Mouse (Mus musculus): ENCODE measurements around the gene Zfp787. TPM values are rescaled to one million over a fixed set of nuclear protein-coding genes. Genes with fewer than 3 reads are reported as not detected.
"Not testable (repeated sequence)": the region's sequence is repeated elsewhere in the genome, so short reads cannot be mapped to it uniquely, and the experiment has no call there.

Zfp787 gene
- polyA plus RNA-seq, 1 experiment from 2014 or later = 9.0 TPM

- 79% methylated on average over 1 of the region's 1 CpGs for WGBS (ENCODE audit: insufficient replicate concordance)
- peaks cover 15% of the 10 kb centered on the region for H3K36me3 ChIP-seq (ENCODE audit: control insufficient read depth, insufficient read depth, low read length)
- H3K27ac ChIP-seq (ENCODE audit: low read depth, low read length) = no peak overlapping the region
Measured at GRCm38 (mm10) chr7:6185391-6185790, 29.6 kb upstream of the Zfp787 start.

DNA sequence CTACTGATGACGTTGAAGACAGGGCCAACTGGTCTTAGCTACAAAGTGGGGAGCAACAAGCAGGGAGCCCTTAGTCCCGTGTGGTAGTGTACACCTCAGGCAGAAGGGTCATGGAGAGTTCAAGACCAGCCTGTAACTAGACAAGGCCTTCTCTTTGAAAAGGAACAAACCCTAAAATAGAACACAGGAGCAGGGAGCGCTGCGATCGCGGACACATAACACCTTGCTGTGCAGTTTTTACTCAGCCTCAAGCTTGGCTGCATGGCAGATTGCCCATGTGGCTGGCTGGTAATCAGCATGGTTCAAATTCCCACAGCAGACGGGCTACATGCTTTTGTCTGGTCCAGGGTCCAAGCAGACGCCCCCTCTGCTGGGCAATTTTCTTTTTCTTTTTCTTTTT lies 28.7 kb upstream of the Zfp787 start:
- Histone ChIP-seq H3K4me1 (ENCODE audit: control insufficient read depth, insufficient read depth, low read length) (no peaks in the 10 kb centered on the region), H3K27ac (ENCODE audit: low read depth, low read length) (no peak overlapping the region), H3K27me3 (ENCODE audit: control insufficient read depth, insufficient read depth, low read length) (peaks cover 5% of the 10 kb centered on the region), H3K4me3 (ENCODE audit: low read depth, low read length) (no peak overlapping the region), H3K4me2 (no peak overlapping the region), H3K9me3 (replicated peaks; ENCODE audit: control insufficient read depth, low read length) (no peaks in the 10 kb centered on the region), H3K36me3 (ENCODE audit: control insufficient read depth, insufficient read depth, low read length) (peaks cover 14% of the 10 kb centered on the region), H3K9ac (ENCODE audit: low read depth, low read length) (no peak overlapping the region)
- 51% methylated on average over 8 of the region's 8 CpGs for WGBS (ENCODE audit: insufficient replicate concordance)
- no peak for ATAC-seq (replicated peaks; ENCODE audit: insufficient number of reproducible peaks, low FRiP score, low TSS enrichment)

More at GRCm38 (mm10) chr7:6185391-6185790, 29.6 kb upstream of the Zfp787 start:
- Histone ChIP-seq H3K4me3 (ENCODE audit: low read depth, low read length) (no peak overlapping the region), H3K9ac (ENCODE audit: low read depth, low read length) (no peak overlapping the region), H3K4me1 (ENCODE audit: control insufficient read depth, insufficient read depth, low read length) (no peaks in the 10 kb centered on the region), H3K27me3 (ENCODE audit: control insufficient read depth, insufficient read depth, low read length) (peaks cover 7% of the 10 kb centered on the region), H3K4me2 (no peak overlapping the region), H3K9me3 (replicated peaks; ENCODE audit: control insufficient read depth, low read length) (no peaks in the 10 kb centered on the region)
- no peak for ATAC-seq (replicated peaks; ENCODE audit: insufficient number of reproducible peaks, low FRiP score, low TSS enrichment)

DNA sequence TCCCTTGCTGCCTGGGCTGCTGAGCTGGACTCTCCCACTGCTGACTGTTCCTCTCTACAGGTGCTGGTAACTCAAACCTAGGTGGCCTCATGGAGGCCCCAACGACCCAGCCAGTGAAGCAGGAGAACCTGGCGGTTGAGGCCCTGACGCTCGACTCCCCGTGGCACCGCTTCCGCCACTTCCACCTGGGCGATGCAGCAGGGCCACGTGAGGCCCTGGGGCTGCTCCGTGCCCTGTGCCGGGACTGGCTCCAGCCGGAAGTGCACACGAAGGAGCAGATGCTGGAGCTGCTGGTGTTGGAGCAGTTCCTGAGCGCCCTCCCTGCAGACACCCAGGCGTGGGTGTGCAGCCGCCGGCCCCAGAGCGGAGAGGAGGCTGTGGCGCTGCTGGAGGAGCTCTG lies 28.0 kb upstream of the Zfp787 start:
- Histone ChIP-seq H3K9ac (ENCODE audit: low read depth, low read length) (no peak overlapping the region), H3K9me3 (replicated peaks; ENCODE audit: control insufficient read depth, low read length) (no peaks in the 10 kb centered on the region), H3K27ac (ENCODE audit: low read depth, low read length) (no peak overlapping the region), H3K27me3 (ENCODE audit: control insufficient read depth, insufficient read depth, low read length) (no peaks in the 10 kb centered on the region), H3K36me3 (ENCODE audit: control insufficient read depth, insufficient read depth, low read length) (peaks cover 10% of the 10 kb centered on the region), H3K4me3 (ENCODE audit: low read depth, low read length) (no peak overlapping the region), H3K4me1 (ENCODE audit: control insufficient read depth, insufficient read depth, low read length) (no peaks in the 10 kb centered on the region), H3K4me2 (no peak overlapping the region)
- 90% methylated on average over 19 of the region's 19 CpGs for WGBS (ENCODE audit: insufficient replicate concordance)
- ATAC-seq (replicated peaks; ENCODE audit: insufficient number of reproducible peaks, low FRiP score, low TSS enrichment) = no peak

DNA sequence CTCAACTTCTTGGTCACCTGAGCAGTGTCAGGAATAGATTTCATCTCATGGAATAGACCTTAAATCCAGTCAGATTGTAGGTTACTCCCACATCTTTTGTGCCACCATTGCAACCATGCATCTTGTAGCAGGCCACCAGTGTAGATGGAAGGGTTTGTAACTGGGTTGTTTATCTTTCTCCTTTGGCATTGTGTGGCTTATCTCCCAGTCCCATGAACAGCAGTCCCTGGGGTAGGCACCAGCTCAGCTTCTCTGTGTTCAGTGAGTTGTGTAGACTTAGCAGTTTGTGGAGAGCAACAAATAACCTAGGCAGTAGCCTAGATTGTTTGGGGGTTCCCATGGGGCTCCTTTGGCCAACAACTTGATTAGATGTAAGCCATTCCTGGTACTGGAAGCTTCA lies 27.1 kb upstream of the Zfp787 start:
- H3K9ac ChIP-seq (ENCODE audit: low read depth, low read length) = no peak overlapping the region
- no peak for ATAC-seq (replicated peaks; ENCODE audit: insufficient number of reproducible peaks, low FRiP score, low TSS enrichment)
- H3K27me3 ChIP-seq (ENCODE audit: control insufficient read depth, insufficient read depth, low read length) = no peaks in the 10 kb centered on the region
- peaks cover 7% of the 10 kb centered on the region for H3K36me3 ChIP-seq (ENCODE audit: control insufficient read depth, insufficient read depth, low read length)
- no peak overlapping the region for H3K4me2 ChIP-seq
- H3K27ac ChIP-seq (ENCODE audit: low read depth, low read length) = no peak overlapping the region
- H3K9me3 ChIP-seq (replicated peaks; ENCODE audit: control insufficient read depth, low read length) = no peaks in the 10 kb centered on the region
- no peak overlapping the region for H3K4me3 ChIP-seq (ENCODE audit: low read depth, low read length)
- H3K4me1 ChIP-seq (ENCODE audit: control insufficient read depth, insufficient read depth, low read length) = no peaks in the 10 kb centered on the region

DNA sequence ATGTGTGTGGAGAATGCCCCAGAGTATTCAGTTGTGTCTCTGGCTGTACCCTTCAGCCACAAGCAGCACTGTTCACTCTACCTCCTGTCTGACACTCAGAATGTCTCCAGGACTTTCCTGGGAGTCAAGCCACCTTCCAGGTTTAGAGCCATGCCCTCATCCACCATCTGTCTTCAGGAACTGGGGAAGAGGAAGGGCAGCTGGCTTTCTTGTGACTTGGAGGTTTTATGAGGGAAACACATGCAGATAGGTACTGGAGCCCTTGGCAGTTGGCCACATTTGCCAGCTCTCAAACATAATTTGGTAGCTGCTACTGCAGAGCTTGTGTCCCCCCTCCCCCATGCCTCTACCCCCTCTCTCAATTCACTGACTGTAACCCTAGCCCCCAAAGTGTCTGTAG lies 23.2 kb upstream of the Zfp787 start:
- Histone ChIP-seq H3K4me2 (no peak overlapping the region), H3K27me3 (ENCODE audit: control insufficient read depth, insufficient read depth, low read length) (no peaks in the 10 kb centered on the region), H3K9me3 (replicated peaks; ENCODE audit: control insufficient read depth, low read length) (no peaks in the 10 kb centered on the region), H3K4me1 (ENCODE audit: control insufficient read depth, insufficient read depth, low read length) (0 out of 2 replicates have a peak, but pooled peaks cover 3% of the 10 kb centered on the region), H3K27ac (ENCODE audit: low read depth, low read length) (no peak overlapping the region), H3K4me3 (ENCODE audit: low read depth, low read length) (no peak overlapping the region), H3K36me3 (ENCODE audit: control insufficient read depth, insufficient read depth, low read length) (0 out of 2 replicates have a peak, but pooled peaks cover 3% of the 10 kb centered on the region), H3K9ac (ENCODE audit: low read depth, low read length) (no peak overlapping the region)
- no peak for ATAC-seq (replicated peaks; ENCODE audit: insufficient number of reproducible peaks, low FRiP score, low TSS enrichment)

DNA sequence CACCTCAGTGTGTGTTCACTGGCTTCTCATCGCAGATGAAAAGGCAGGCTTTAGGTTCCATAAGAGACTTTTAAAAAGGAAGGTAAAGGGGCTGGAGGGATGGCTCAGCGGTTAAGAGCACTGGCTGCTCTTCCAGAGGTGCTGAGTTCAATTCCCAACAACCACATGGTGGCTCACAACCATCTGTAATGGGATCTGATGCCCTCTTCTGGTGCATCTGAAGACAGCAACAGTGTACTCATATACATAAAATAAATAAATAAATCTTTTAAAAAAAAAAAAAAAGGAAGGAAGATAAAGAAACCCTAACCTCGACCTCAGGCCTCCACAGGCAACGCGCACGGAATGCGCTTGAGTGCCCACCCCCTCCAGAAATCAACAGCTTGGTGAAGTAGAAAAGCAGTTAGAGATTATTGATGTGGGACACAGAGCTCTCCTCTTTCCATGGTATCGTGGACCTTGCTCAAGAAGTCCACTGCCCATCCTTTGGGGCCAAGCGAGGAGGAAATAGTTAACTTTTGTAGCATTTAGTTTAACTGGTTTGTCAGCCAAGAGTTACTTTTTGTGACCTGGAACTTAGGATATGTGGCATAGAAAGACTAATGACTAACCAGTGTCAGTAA lies 18.7 kb upstream of the Zfp787 start:
- not testable (repeated sequence) for H3K9ac ChIP-seq (ENCODE audit: low read depth, low read length)
- WGBS (ENCODE audit: insufficient replicate concordance) = 72% methylated on average over 9 of the region's 9 CpGs

GRCm38 (mm10) chr7:6173872-6174271 lies 18.1 kb upstream of the Zfp787 start:
- Histone ChIP-seq H3K4me2 (no peak overlapping the region), H3K36me3 (ENCODE audit: control insufficient read depth, insufficient read depth, low read length) (no peaks in the 10 kb centered on the region), H3K4me1 (ENCODE audit: control insufficient read depth, insufficient read depth, low read length) (peaks cover 7% of the 10 kb centered on the region; the same call in 1 of the 2 replicates), H3K9ac (ENCODE audit: low read depth, low read length) (no peak overlapping the region), H3K9me3 (replicated peaks; ENCODE audit: control insufficient read depth, low read length) (no peaks in the 10 kb centered on the region), H3K27me3 (ENCODE audit: control insufficient read depth, insufficient read depth, low read length) (no peaks in the 10 kb centered on the region), H3K27ac (ENCODE audit: low read depth, low read length) (no peak overlapping the region), H3K4me3 (ENCODE audit: low read depth, low read length) (no peak overlapping the region)
- 83% methylated on average over 8 of the region's 8 CpGs for WGBS (ENCODE audit: insufficient replicate concordance)
- ATAC-seq (replicated peaks; ENCODE audit: insufficient number of reproducible peaks, low FRiP score, low TSS enrichment) = no peak

More for the DNA sequence above, 18.7 kb upstream of the Zfp787 start:
- H3K27me3 ChIP-seq (ENCODE audit: control insufficient read depth, insufficient read depth, low read length); ATAC-seq (replicated peaks; ENCODE audit: insufficient number of reproducible peaks, low FRiP score, low TSS enrichment); H3K9me3 ChIP-seq (replicated peaks; ENCODE audit: control insufficient read depth, low read length); H3K4me3 ChIP-seq (ENCODE audit: low read depth, low read length); H3K4me1 ChIP-seq (ENCODE audit: control insufficient read depth, insufficient read depth, low read length); H3K36me3 ChIP-seq (ENCODE audit: control insufficient read depth, insufficient read depth, low read length); H3K4me2 ChIP-seq; H3K27ac ChIP-seq (ENCODE audit: low read depth, low read length): not testable (repeated sequence)

- 2% methylated on average over 28 of the region's 28 CpGs for WGBS (ENCODE audit: insufficient replicate concordance)
- Histone ChIP-seq H3K4me1 (ENCODE audit: control insufficient read depth, insufficient read depth, low read length) (peaks cover 7% of the 10 kb centered on the region; the same call in 1 of the 2 replicates), H3K4me3 (ENCODE audit: low read depth, low read length) (peak overlapping the region; percentile 75), H3K27me3 (ENCODE audit: control insufficient read depth, insufficient read depth, low read length) (no peaks in the 10 kb centered on the region; the same call in 1 of the 2 replicates), H3K9me3 (replicated peaks; ENCODE audit: control insufficient read depth, low read length) (no peaks in the 10 kb centered on the region), H3K4me2 (peak overlapping the region; percentile 93), H3K9ac (ENCODE audit: low read depth, low read length) (peak overlapping the region; percentile 86), H3K27ac (ENCODE audit: low read depth, low read length) (0 out of 2 replicates have a peak overlapping the region, but pooled peaks have one; percentile 78), H3K36me3 (ENCODE audit: control insufficient read depth, insufficient read depth, low read length) (no peaks in the 10 kb centered on the region)
- peak; percentile 28 for ATAC-seq (replicated peaks; ENCODE audit: insufficient number of reproducible peaks, low FRiP score, low TSS enrichment)
Measured at GRCm38 (mm10) chr7:6172674-6173244, 17.0 kb upstream of the Zfp787 start.
